In genomic region chr8:64204801-64205311, GRCm38 (mm10) we compare ENCODE assay signal across 8 mouse cellular contexts. TPM values are rescaled to one million over a fixed set of nuclear protein-coding genes. Genes with fewer than 3 reads are reported as not detected.
DNase-seq lines count a peak whose midpoint lies in the region; ATAC-seq and TF ChIP-seq lines count a peak whose summit lies in the region.

No protein-coding gene starts in this region.

- no peak for DNase-seq in left cerebral cortex, adult 2 months (ENCODE audit: extremely low spot score in 1 of 2, low spot score in 2 of 2)
- no peak for DNase-seq in left cerebral cortex, postnatal 14 days (ENCODE audit: low spot score in 2 of 2)
- peak; percentile 68 for DNase-seq in cerebellum, adult 11-12 months
- peak; percentile 43 for DNase-seq in midbrain, embryonic 10.5 days (ENCODE audit: low spot score)
- no peak for DNase-seq in urinary bladder, postnatal 36 days (ENCODE audit: low spot score in 2 of 2)

- peaks cover 7% of the 10 kb centered on the region for H3K27me3 ChIP-seq in forebrain, embryonic 16.5 days (replicated peaks; ENCODE audit: control insufficient read depth, insufficient read depth, low read length)
- H3K27me3 ChIP-seq in kidney, embryonic 16.5 days (ENCODE audit: insufficient read depth, low read length) = peaks cover 25% of the 10 kb centered on the region
- peaks cover 56% of the 10 kb centered on the region for H3K27me3 ChIP-seq in midbrain, embryonic 10.5 days (ENCODE audit: low read depth, poor library complexity, severe bottlenecking)

- H3K4me3 ChIP-seq in left cerebral cortex, adult 2 months = peak overlapping the region; percentile 69
- H3K4me3 ChIP-seq in forebrain, embryonic 16.5 days (replicated peaks; ENCODE audit: low read length) = peak overlapping the region; percentile 76
- H3K4me3 ChIP-seq in kidney, embryonic 16.5 days (ENCODE audit: low read length) = peak overlapping the region; percentile 69
- peak overlapping the region; percentile 76 for H3K4me3 ChIP-seq in midbrain, embryonic 10.5 days

- no peak for TF ChIP-seq CTCF in left cerebral cortex, adult 2 months (IDR thresholded peaks at IDR 0.05)

- no peak overlapping the region for H3K27ac ChIP-seq in left cerebral cortex, adult 2 months
- no peak overlapping the region for H3K27ac ChIP-seq in forebrain, embryonic 16.5 days (ENCODE audit: low read length)
- no peak overlapping the region for H3K27ac ChIP-seq in kidney, embryonic 16.5 days (ENCODE audit: low read length)
- H3K27ac ChIP-seq in midbrain, embryonic 10.5 days (replicated peaks) = no peak overlapping the region; the same call in 1 of the 2 replicates

- no peaks in the 10 kb centered on the region for H3K9me3 ChIP-seq in forebrain, embryonic 16.5 days (ENCODE audit: control insufficient read depth, low read length)
- H3K9me3 ChIP-seq in kidney, embryonic 16.5 days (ENCODE audit: low read length) = no peaks in the 10 kb centered on the region
- no peaks in the 10 kb centered on the region for H3K9me3 ChIP-seq in midbrain, embryonic 10.5 days (replicated peaks)

- WGBS in forebrain, embryonic 16.5 days = under 1% methylated on average over 19 of the region's 19 CpGs
- WGBS in kidney, embryonic 16.5 days = under 1% methylated on average over 19 of the region's 19 CpGs
- under 1% methylated on average over 19 of the region's 19 CpGs for WGBS in midbrain, embryonic 10.5 days

- intact Hi-C loops in left cerebral cortex, adult 2 months (cut with DNase I) = loop anchor here (5.0 to 10.0 kb wide), 2 partner anchors 180 to 342 kb away; no protein-coding TSS in a partner anchor
- intact Hi-C loops in left cerebral cortex, postnatal 14 days (cut with DNase I) = loop anchor here (5.0 to 10.0 kb wide), 2 partner anchors 180 to 342 kb away; no protein-coding TSS in a partner anchor

- H3K4me2 ChIP-seq in forebrain, embryonic 16.5 days (ENCODE audit: low read length) = peak overlapping the region; percentile 100
- H3K4me2 ChIP-seq in kidney, embryonic 16.5 days (replicated peaks; ENCODE audit: low read depth, low read length) = peak overlapping the region; percentile 100

- peak overlapping the region; percentile 81 for H3K9ac ChIP-seq in forebrain, embryonic 16.5 days (replicated peaks; ENCODE audit: low read depth, low read length)
- H3K9ac ChIP-seq in kidney, embryonic 16.5 days (replicated peaks; ENCODE audit: low read length) = peak overlapping the region; percentile 66

- ATAC-seq in forebrain, embryonic 16.5 days = peak; percentile 42
- peak; percentile 72; the same call in 1 of the 2 replicates for ATAC-seq in kidney, embryonic 16.5 days (ENCODE audit: low FRiP score, low TSS enrichment)
- ATAC-seq in monocyte, adult 5-6 weeks (replicated peaks; ENCODE audit: insufficient number of reproducible peaks, low FRiP score, low TSS enrichment, poor library complexity, severe bottlenecking) = no peak

- no peaks in the 10 kb centered on the region for H3K36me3 ChIP-seq in forebrain, embryonic 16.5 days (ENCODE audit: control insufficient read depth, insufficient read depth)
- no peaks in the 10 kb centered on the region for H3K36me3 ChIP-seq in kidney, embryonic 16.5 days (ENCODE audit: insufficient read depth, low read length)
- H3K36me3 ChIP-seq in midbrain, embryonic 10.5 days = no peaks in the 10 kb centered on the region

- peaks cover 20% of the 10 kb centered on the region for H3K4me1 ChIP-seq in forebrain, embryonic 16.5 days (replicated peaks; ENCODE audit: control insufficient read depth, insufficient read depth, low read length)
- peaks cover 9% of the 10 kb centered on the region; the same call in 1 of the 2 replicates for H3K4me1 ChIP-seq in kidney, embryonic 16.5 days (ENCODE audit: insufficient read depth, low read length)
- peaks cover 23% of the 10 kb centered on the region for H3K4me1 ChIP-seq in midbrain, embryonic 10.5 days

RNA-seq across cellular contexts. Expression of gene Tll1, which starts 1.2 kb away (rescaled TPM):
- 1 to 10 TPM; 3.0 TPM for total RNA-seq in left cerebral cortex, adult 2 months (2021)
- 1 to 10 TPM; 4.2 to 4.6 TPM for total RNA-seq in left cerebral cortex, postnatal 14 days (2021)
- 1.6 and 1.7 TPM in 2 replicates for polyA plus RNA-seq in forebrain, embryonic 16.5 days (2015; fragmentation: Nextera tagmentation; extraction: Ambion mirVana)
- polyA plus RNA-seq in kidney, embryonic 16.5 days (2015; fragmentation: Nextera tagmentation; extraction: Ambion mirVana) = 0.80 and 0.86 TPM in 2 replicates
- 0.69 and 1.0 TPM in 2 replicates for polyA plus RNA-seq in midbrain, embryonic 10.5 days (2016; fragmentation: Nextera tagmentation; extraction: Ambion mirVana)
- not detected in 3 replicates for total RNA-seq in monocyte, adult 5-6 weeks (2017)

Comparison
In these comparisons a context has a peak if more than half of its experiments do, and no peak if none do; other contexts are left out.
1. DNase-seq: peak in cerebellum, adult 11-12 months (single experiment) and midbrain, embryonic 10.5 days (single experiment); none in left cerebral cortex, adult 2 months (0 of 2), left cerebral cortex, postnatal 14 days (0 of 2) and urinary bladder, postnatal 36 days (0 of 2).
2. Peak in every context shown above with its lines, with median percentiles within 50 percentile points of each other: H3K4me3 ChIP-seq.